Mouse (Mus musculus) cortical plate, adult 2 months (tissue): ENCODE results near the gene Fam129b.

ENCODE experiments used
- CTCF ChIP-seq: fragments of 200-500 bp; IDR thresholded peaks from 2 replicates; pipeline ENCODE4 v1.5.1; 2011; ENCODE audit warnings: mild to moderate bottlenecking, control low read depth, low read length; ENCODE audit not compliant: insufficient read depth; ENCODE audit errors: extremely low read depth
- POLR2A ChIP-seq: fragments of 200-500 bp; IDR thresholded peaks from 2 replicates; pipeline ENCODE4 v1.6.1; 2011; ENCODE audit warnings: mild to moderate bottlenecking, low read length, control low read depth; ENCODE audit not compliant: insufficient read depth; ENCODE audit errors: extremely low read depth

DNA sequence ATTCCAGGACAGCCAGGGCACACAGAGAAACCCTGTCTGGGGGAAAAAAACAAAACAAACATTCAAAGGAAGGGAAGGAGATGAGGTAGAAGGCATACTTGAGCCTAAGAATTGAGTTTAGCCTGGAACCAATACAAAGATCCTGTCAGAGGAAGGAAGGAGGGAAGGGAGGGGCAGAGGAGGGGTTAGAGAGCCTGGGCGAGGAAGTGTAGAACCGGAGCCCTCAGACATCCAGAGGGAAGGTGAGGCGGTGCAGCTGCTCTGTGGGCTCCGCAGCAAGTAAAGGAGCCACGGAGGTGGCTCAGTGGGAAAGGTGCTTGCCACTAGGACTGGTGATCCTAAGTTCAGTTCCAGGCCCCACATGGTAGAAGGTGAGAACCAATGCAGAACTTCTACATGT, 34.8 kb upstream of the Fam129b start:
- no peak for TF ChIP-seq POLR2A
- no peak for TF ChIP-seq CTCF
